Mouse (Mus musculus): ENCODE results near the gene Eif4b. TPM values are rescaled to one million over a fixed set of nuclear protein-coding genes. Genes with fewer than 3 reads are reported as not detected.

Gene Eif4b
- polyA plus RNA-seq, 1 experiment, result 114 TPM

GRCm38 (mm10) chr15:102144726-102145125, 71.2 kb downstream of the Eif4b start:
- no peak overlapping the region for H3K27ac ChIP-seq (ENCODE audit: insufficient read depth, low read length)
- no peaks in the 10 kb centered on the region; the same call in 1 of the 2 replicates for H3K27me3 ChIP-seq (ENCODE audit: control insufficient read depth, insufficient read depth, low read length)
- WGBS, result 32% methylated on average over 19 of the region's 19 CpGs
- TF ChIP-seq CTCF (IDR thresholded peaks at IDR 0.05; ENCODE audit: borderline replicate concordance, insufficient read depth, low read depth, low read length) (no peak), POLR2A (IDR thresholded peaks at IDR 0.05; ENCODE audit: borderline replicate concordance, insufficient read depth, low read length) (no peak)
- H3K4me1 ChIP-seq (ENCODE audit: control insufficient read depth, insufficient read depth, low read length), result no peaks in the 10 kb centered on the region
- no peak overlapping the region for H3K4me3 ChIP-seq (replicated peaks; ENCODE audit: insufficient read depth, low read depth, low read length)
- DNase-seq, result no peak

- Histone ChIP-seq H3K4me3 (replicated peaks; ENCODE audit: insufficient read depth, low read depth, low read length) (no peak overlapping the region), H3K27me3 (ENCODE audit: control insufficient read depth, insufficient read depth, low read length) (no peaks in the 10 kb centered on the region; the same call in 1 of the 2 replicates), H3K27ac (ENCODE audit: insufficient read depth, low read length) (no peak overlapping the region), H3K4me1 (ENCODE audit: control insufficient read depth, insufficient read depth, low read length) (no peaks in the 10 kb centered on the region)
- WGBS, result 86% methylated on average over 10 of the region's 10 CpGs
- TF ChIP-seq POLR2A (IDR thresholded peaks at IDR 0.05; ENCODE audit: borderline replicate concordance, insufficient read depth, low read length), result no peak
- no peak for TF ChIP-seq CTCF (IDR thresholded peaks at IDR 0.05; ENCODE audit: borderline replicate concordance, insufficient read depth, low read depth, low read length)
- DNase-seq, result no peak
Observed at GRCm38 (mm10) chr15:102145330-102145729, 71.8 kb downstream of the Eif4b start.

- TF ChIP-seq CTCF (IDR thresholded peaks at IDR 0.05; ENCODE audit: borderline replicate concordance, insufficient read depth, low read depth, low read length), result no peak
- no peak for TF ChIP-seq POLR2A (IDR thresholded peaks at IDR 0.05; ENCODE audit: borderline replicate concordance, insufficient read depth, low read length)
Observed at GRCm38 (mm10) chr15:102146089-102146488, 72.5 kb downstream of the Eif4b start.

More at GRCm38 (mm10) chr15:102146089-102146488, 72.5 kb downstream of the Eif4b start:
- no peak overlapping the region for H3K27ac ChIP-seq (ENCODE audit: insufficient read depth, low read length)
- no peaks in the 10 kb centered on the region for H3K4me1 ChIP-seq (ENCODE audit: control insufficient read depth, insufficient read depth, low read length)
- H3K27me3 ChIP-seq (ENCODE audit: control insufficient read depth, insufficient read depth, low read length), result no peaks in the 10 kb centered on the region; the same call in 1 of the 2 replicates
- WGBS, result 94% methylated on average over 5 of the region's 5 CpGs
- no peak overlapping the region for H3K4me3 ChIP-seq (replicated peaks; ENCODE audit: insufficient read depth, low read depth, low read length)
- no peak for DNase-seq

Other genes starting within 250 kb of the Eif4b start
- gene Krt1, start 223.0 kb upstream of the Eif4b start, polyA plus RNA-seq (2012; rRNA removed), result 4.8 and 5.3 TPM in 2 replicates
- 0.26 and 0.49 TPM in 2 replicates for gene Krt77, start 204.1 kb upstream of the Eif4b start, polyA plus RNA-seq (2012; rRNA removed)
- gene Krt76, start 180.9 kb upstream of the Eif4b start, polyA plus RNA-seq (2012; rRNA removed), result 0.05 TPM in 1 of 2 replicates, not detected in the other
- 0.05 TPM in 1 of 2 replicates, not detected in the other for gene Krt4, start 149.0 kb upstream of the Eif4b start, polyA plus RNA-seq (2012; rRNA removed)
- not detected in 2 replicates for gene Krt79, start 133.4 kb upstream of the Eif4b start, polyA plus RNA-seq (2012; rRNA removed)
- 0.03 TPM in 1 of 2 replicates, not detected in the other for gene Krt78, start 119.5 kb upstream of the Eif4b start, polyA plus RNA-seq (2012; rRNA removed)
- 0.61 and 1.1 TPM in 2 replicates for gene Krt8, start 69.3 kb upstream of the Eif4b start, polyA plus RNA-seq (2012; rRNA removed)
- gene Krt18, start 45.6 kb upstream of the Eif4b start, polyA plus RNA-seq (2012; rRNA removed), result 1.1 and 2.1 TPM in 2 replicates
- gene Tns2, start 26.6 kb downstream of the Eif4b start, polyA plus RNA-seq (2012; rRNA removed), result 33.6 and 33.7 TPM in 2 replicates
- 159 and 161 TPM in 2 replicates for gene Spryd3, start 62.5 kb downstream of the Eif4b start, polyA plus RNA-seq (2012; rRNA removed)
- 15.0 and 18.7 TPM in 2 replicates for gene Igfbp6, start 70.6 kb downstream of the Eif4b start, polyA plus RNA-seq (2012; rRNA removed)
- 0.08 TPM in 1 of 2 replicates, not detected in the other for gene Soat2, start 76.8 kb downstream of the Eif4b start, polyA plus RNA-seq (2012; rRNA removed)
- gene Zfp740, start 129.5 kb downstream of the Eif4b start, polyA plus RNA-seq (2012; rRNA removed), result 79.3 and 81.7 TPM in 2 replicates
- 53.0 and 60.3 TPM in 2 replicates for gene Csad, start 131.0 kb downstream of the Eif4b start, polyA plus RNA-seq (2012; rRNA removed)
- 5.2 and 8.4 TPM in 2 replicates for gene Itgb7, start 158.2 kb downstream of the Eif4b start, polyA plus RNA-seq (2012; rRNA removed)
- 12.8 and 12.9 TPM in 2 replicates for gene Rarg, start 183.7 kb downstream of the Eif4b start, polyA plus RNA-seq (2012; rRNA removed)
- gene Gm9918, start 196.8 kb downstream of the Eif4b start, polyA plus RNA-seq (2012; rRNA removed), result 0.13 and 0.15 TPM in 2 replicates
- 60.9 and 62.3 TPM in 2 replicates for gene Mfsd5, start 205.7 kb downstream of the Eif4b start, polyA plus RNA-seq (2012; rRNA removed)
- gene Espl1, start 222.5 kb downstream of the Eif4b start, polyA plus RNA-seq (2012; rRNA removed), result 0.62 and 0.86 TPM in 2 replicates

Measured in cerebellum, adult 2 months (tissue).